Mouse (Mus musculus) brain, embryonic 14.5 days (tissue): ENCODE data around the gene Gm17268.

Experiments
- CTCF ChIP-seq: fragments of 200-500 bp; IDR thresholded peaks from 2 replicates; pipeline ENCODE4 v1.5.1; 2012; ENCODE audit warnings: inconsistent platforms, mild to moderate bottlenecking, moderate library complexity, borderline replicate concordance; ENCODE audit not compliant: insufficient read depth, insufficient read length; ENCODE audit errors: extremely low read depth
- POLR2A ChIP-seq: fragments of 200-500 bp; IDR thresholded peaks from 2 replicates; pipeline ENCODE4 v1.6.1; 2012; ENCODE audit warnings: mild to moderate bottlenecking, inconsistent platforms, borderline replicate concordance; ENCODE audit not compliant: poor library complexity, insufficient read depth, insufficient read length, severe bottlenecking; ENCODE audit errors: extremely low read depth

- TF ChIP-seq POLR2A = no peak
- peak; percentile 77; the same call in 1 of the 2 replicates for TF ChIP-seq CTCF
Observed at GRCm38 (mm10) chr11:81983146-81983545, 55.2 kb downstream of the Gm17268 start.
